Mouse (Mus musculus) limb, embryonic 11.5 days (tissue): Measurements from ENCODE around the gene Pick1. TPM values are rescaled to one million over a fixed set of nuclear protein-coding genes. Genes with fewer than 3 reads are reported as not detected.
A peak's percentile ranks its signal among the peaks of the same experiment; 100 is the strongest.

Source experiments
- ATAC-seq: fragments of 200-750 bp; cut with Nextera tagmentation; 2 replicates; pipeline ENCODE4 v1.8.0; 2017; ENCODE audit warnings: low read depth; ENCODE audit not compliant: insufficient number of reproducible peaks, low FRiP score, low TSS enrichment
- DNase-seq: peaks from one replicate; pipeline ENCODE4 v3.0.0-alpha.2; 2015; ENCODE audit warnings: low spot score
- H3K27ac ChIP-seq: fragments of 300-500 bp; sonication (generic); replicated peaks from 2 replicates; pipeline ENCODE4 v1.5.1; 2014; ENCODE audit warnings: low read depth, mild to moderate bottlenecking, low read length
- H3K27me3 ChIP-seq: fragments of 300-500 bp; sonication (generic); 2 replicates; pipeline ENCODE4 v1.6.1; 2014; ENCODE audit warnings: mild to moderate bottlenecking, low read length, mixed read lengths; ENCODE audit not compliant: control insufficient read depth, insufficient read depth
- H3K36me3 ChIP-seq: fragments of 300-500 bp; sonication (generic); 2 replicates; pipeline ENCODE4 v1.6.1; 2014; ENCODE audit warnings: mild to moderate bottlenecking, low read length, moderate library complexity, mixed read lengths; ENCODE audit not compliant: control insufficient read depth, insufficient read depth
- H3K4me1 ChIP-seq: fragments of 300-500 bp; sonication (generic); 2 replicates; pipeline ENCODE4 v1.6.1; 2014; ENCODE audit warnings: low read length, mixed read lengths; ENCODE audit not compliant: control insufficient read depth, insufficient read depth
- H3K4me2 ChIP-seq: fragments of 300-500 bp; sonication (generic); 2 replicates; pipeline ENCODE4 v1.6.1; 2014; ENCODE audit warnings: low read depth, mild to moderate bottlenecking, moderate library complexity; ENCODE audit not compliant: severe bottlenecking
- H3K4me3 ChIP-seq: fragments of 300-500 bp; sonication (generic); 2 replicates; pipeline ENCODE4 v1.5.1; 2014; ENCODE audit warnings: low read depth, low read length
- H3K9ac ChIP-seq: fragments of 300-500 bp; sonication (generic); 2 replicates; pipeline ENCODE4 v1.6.1; 2014; ENCODE audit warnings: mild to moderate bottlenecking, low read length
- H3K9me3 ChIP-seq: fragments of 300-500 bp; sonication (generic); 2 replicates; pipeline ENCODE4 v1.6.1; 2016; ENCODE audit warnings: low read length; ENCODE audit not compliant: control insufficient read depth
- whole genome bisulfite sequencing: fragments of 180-500 bp; shearing (Covaris S2); extraction: QIAGEN DNeasy Blood & Tissue Kit; methylation state at CpG from one replicate; pipeline ENCODE4 v1.1.7; 2014; 5-methylcytosine and 5-hydroxymethylcytosine counted together
- polyA plus RNA-seq: library from polyadenylated mRNA; unstranded; fragments of >200 nt; fragmentation: Nextera tagmentation; extraction: Ambion mirVana; gene quantifications from 2 replicates; pipeline ENCODE4 v1.2.1, GENCODE M21; 2014

Pick1 gene
- polyA plus RNA-seq, result 23.6 and 25.0 TPM in 2 replicates

DNA sequence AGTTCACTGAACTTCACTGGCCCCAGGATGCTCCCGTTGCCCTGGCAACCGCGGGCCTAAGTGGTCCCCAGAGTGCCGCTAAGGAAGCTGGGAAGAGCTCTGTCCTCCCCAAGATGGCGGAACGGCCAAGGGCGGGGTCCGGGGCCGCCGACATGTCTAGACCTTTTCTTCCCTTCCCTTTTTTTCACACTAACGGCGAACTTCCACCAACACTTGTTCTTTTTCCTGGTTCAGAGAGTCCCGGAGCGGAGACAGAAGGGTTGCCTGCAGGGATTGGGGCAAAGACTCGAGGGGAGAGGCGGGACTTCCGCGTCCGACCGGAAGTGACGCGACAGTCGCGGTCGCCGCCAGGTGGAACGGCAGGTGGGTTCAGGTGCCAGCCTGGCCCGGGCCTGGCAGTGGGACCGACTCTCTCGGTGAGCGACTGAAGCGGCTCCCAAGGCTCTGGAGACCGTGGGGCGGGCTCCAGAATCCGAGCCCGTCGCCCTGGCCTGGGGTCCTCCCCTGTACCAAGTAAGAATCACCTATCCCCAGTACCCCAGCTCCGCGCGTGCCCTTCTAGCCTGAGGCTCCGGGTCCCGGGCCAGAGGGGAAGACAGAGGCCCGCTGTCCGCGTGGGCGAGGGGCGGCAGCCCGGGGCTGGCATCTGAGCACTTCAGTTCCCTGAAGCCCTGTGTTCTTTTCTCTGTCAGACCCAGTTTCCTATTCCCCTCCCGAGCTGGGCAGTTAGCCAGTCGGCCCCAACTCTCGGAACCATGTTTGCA is at the start of gene Pick1, which contains the start of gene Gm49486:
TSS of gene Pick1 (plus strand) at position 116 of the 764 bp plus-strand sequence.
TSS of gene Gm49486 (plus strand) at position 334 of the 764 bp plus-strand sequence.
- Histone ChIP-seq H3K9ac (peak within 1 kb of the TSS; percentile 82), H3K4me2 (peak within 1 kb of the TSS; percentile 98), H3K4me3 (peak within 1 kb of the TSS; percentile 94), H3K9me3 (no peaks in the 10 kb centered on the region), H3K27me3 (no peaks in the 10 kb centered on the region), H3K27ac (peak within 1 kb of the TSS; percentile 93), H3K36me3 (no peaks in the 10 kb centered on the region), H3K4me1 (peaks cover 13% of the 10 kb centered on the region)
- DNase-seq (peak; percentile 92), ATAC-seq (peak; percentile 83)
- WGBS, result 2% methylated on average over 51 of the region's 51 CpGs

DNA sequence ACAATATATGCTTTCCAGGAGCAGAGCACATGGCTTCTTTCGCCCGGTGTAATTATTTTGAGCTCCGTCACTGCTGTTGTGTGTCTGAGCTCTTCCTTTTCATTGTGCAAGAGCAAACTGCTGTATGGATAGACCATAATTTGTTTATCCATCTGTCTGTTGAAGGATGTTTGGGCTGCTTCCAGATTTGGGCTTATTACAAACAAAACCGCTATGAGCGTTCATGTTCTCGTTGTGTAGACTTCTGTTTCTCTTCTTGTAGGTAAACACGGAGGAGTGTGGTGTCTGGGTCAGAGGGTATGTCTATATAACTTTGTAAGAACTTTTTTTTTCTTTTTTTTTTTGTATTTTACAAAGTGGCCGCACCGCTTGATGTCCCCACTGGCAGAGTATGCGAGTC is 43.8 kb upstream of the Pick1 start:
- Histone ChIP-seq H3K4me2 (no peak overlapping the region), H3K9me3 (no peaks in the 10 kb centered on the region), H3K27ac (no peak overlapping the region), H3K27me3 (no peaks in the 10 kb centered on the region), H3K36me3 (no peaks in the 10 kb centered on the region), H3K9ac (no peak overlapping the region), H3K4me1 (no peaks in the 10 kb centered on the region), H3K4me3 (no peak overlapping the region)
- ATAC-seq (no peak), DNase-seq (no peak)
- 91% methylated on average over 10 of the region's 10 CpGs for WGBS

DNA sequence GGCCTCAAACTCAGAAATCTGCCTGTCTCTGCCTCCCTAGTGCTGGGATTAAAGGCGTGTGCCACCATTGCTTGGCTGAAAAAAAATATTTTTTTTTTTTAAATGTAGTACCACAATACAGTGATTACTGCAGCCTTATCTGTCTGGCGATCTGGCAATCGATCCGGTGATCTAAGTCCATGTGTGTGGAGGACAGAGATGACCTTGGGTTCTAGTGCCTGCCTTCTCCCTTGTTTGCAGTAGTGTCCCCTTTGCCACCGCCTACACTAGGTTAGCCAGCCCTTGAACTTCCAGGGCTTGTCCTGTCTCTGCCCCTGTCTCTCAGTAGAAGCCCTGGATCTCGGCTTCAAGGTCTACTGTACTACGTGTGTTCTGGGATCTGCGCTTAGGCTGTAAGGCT is 41.2 kb upstream of the Pick1 start:
- H3K4me3 ChIP-seq, result no peak overlapping the region
- no peaks in the 10 kb centered on the region for H3K4me1 ChIP-seq
- H3K36me3 ChIP-seq, result no peaks in the 10 kb centered on the region
- no peak overlapping the region for H3K27ac ChIP-seq
- no peak overlapping the region for H3K4me2 ChIP-seq
- no peak overlapping the region for H3K9ac ChIP-seq
- H3K27me3 ChIP-seq, result no peaks in the 10 kb centered on the region
- ATAC-seq, result no peak
- no peaks in the 10 kb centered on the region for H3K9me3 ChIP-seq
- DNase-seq, result no peak
- WGBS, result 92% methylated on average over 8 of the region's 8 CpGs

DNA sequence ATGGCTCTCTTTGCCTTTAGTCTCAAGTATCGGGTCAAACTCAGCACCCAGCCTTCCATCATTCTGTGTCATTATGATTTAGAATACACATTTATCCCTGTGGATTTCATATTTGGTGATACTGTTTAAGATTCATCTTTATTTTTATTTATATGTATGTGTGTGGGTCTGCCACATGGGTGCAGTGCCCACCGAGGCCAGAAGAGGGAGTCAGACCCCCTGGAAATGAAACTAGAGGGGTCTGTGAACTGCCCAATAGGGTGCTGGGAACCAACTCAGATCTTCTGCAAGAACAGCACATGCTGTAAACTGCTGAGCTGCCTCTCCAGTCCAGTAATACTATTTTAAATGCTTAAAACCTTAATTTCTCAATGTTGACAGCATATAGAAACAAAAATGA is 37.5 kb upstream of the Pick1 start:
- Histone ChIP-seq H3K4me2 (no peak overlapping the region), H3K9me3 (no peaks in the 10 kb centered on the region), H3K27me3 (no peaks in the 10 kb centered on the region), H3K4me3 (no peak overlapping the region), H3K9ac (no peak overlapping the region), H3K36me3 (no peaks in the 10 kb centered on the region), H3K27ac (no peak overlapping the region), H3K4me1 (peaks cover 4% of the 10 kb centered on the region; the same call in 1 of the 2 replicates)
- no peak for DNase-seq
- 89% methylated on average over 2 of the region's 2 CpGs for WGBS
- ATAC-seq, result no peak

DNA sequence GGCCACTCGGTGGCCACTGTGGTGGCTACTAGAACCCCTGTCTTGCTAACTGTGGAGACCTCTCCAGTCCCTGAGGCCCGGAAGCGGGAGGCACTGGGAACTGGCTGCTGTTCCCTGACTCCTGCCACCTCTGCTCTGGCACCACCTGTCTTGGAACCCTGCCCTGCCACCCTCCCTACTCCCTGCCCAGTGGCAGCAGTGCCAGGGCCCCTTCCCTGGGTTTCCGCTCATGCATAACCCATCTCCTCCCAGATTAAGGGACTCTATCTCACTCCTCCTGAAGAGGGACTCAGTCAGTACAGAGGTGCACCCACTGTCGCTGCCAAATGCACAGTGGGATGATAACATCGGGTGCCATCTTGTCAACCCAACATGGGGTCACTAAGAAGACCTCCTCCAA is 36.5 kb upstream of the Pick1 start:
- no peaks in the 10 kb centered on the region for H3K36me3 ChIP-seq
- H3K4me3 ChIP-seq, result no peak overlapping the region
- 94% methylated on average over 6 of the region's 6 CpGs for WGBS
- no peaks in the 10 kb centered on the region for H3K9me3 ChIP-seq
- H3K4me1 ChIP-seq, result peaks cover 4% of the 10 kb centered on the region; the same call in 1 of the 2 replicates
- DNase-seq (no peak), ATAC-seq (no peak)
- H3K27me3 ChIP-seq, result no peaks in the 10 kb centered on the region
- no peak overlapping the region for H3K4me2 ChIP-seq
- peak overlapping the region; percentile 15; the same call in 1 of the 2 replicates for H3K27ac ChIP-seq
- no peak overlapping the region for H3K9ac ChIP-seq

DNA sequence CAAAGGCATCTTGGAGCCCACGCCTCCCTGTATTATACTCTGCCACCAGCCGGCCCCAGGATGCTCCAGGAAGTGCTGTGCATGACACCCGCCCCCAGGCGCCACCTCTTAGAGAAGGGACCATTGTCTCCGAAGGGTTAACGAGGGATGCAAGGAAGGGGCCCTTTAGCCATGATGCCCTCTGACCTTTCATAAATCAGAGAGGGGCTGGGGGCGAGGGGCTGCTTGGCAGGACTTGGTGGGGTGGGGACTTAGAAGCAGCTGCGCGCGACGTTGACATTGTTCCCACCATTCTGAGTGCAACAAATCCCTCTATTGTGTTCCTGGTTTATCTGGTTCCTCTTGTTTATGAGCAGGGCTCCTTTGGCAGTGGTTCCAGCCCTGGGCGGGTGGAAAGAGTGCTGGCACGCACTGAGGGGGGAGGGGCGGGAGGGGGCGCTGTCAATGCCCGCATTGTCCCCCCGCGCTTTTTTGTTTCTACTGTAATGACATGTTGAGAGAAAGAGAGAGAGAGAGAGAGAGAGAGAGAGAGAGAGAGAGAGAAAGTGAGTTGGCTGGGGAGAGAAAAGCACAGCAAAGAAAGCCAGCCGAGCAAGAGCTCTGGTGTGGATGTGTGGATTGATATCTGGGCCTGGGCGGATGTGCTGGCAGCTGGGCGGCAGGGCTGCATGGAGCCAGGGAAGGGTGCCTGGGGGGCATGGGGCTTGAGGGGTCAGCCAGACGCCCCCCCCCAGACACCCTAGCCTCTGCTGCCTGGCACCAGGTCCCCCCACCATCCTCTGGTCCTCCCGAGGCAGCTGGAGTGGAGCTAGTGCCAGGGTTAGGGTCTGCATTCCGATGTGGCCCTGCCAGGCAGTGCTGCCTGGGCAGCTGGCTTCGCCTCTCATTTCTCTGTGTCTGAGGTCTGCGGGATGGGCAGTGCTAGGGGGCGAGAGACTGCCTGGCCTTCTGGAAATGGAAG is 35.8 kb upstream of the Pick1 start:
- 47% methylated on average over 27 of the region's 27 CpGs for WGBS
- Histone ChIP-seq H3K4me1 (peaks cover 4% of the 10 kb centered on the region; the same call in 1 of the 2 replicates), H3K9me3 (no peaks in the 10 kb centered on the region), H3K4me2 (no peak overlapping the region), H3K36me3 (no peaks in the 10 kb centered on the region), H3K9ac (peak overlapping the region; percentile 37), H3K27me3 (no peaks in the 10 kb centered on the region), H3K27ac (peak overlapping the region; percentile 15; the same call in 1 of the 2 replicates), H3K4me3 (no peak overlapping the region)
- peak; percentile 24 for DNase-seq
- ATAC-seq, result no peak

DNA sequence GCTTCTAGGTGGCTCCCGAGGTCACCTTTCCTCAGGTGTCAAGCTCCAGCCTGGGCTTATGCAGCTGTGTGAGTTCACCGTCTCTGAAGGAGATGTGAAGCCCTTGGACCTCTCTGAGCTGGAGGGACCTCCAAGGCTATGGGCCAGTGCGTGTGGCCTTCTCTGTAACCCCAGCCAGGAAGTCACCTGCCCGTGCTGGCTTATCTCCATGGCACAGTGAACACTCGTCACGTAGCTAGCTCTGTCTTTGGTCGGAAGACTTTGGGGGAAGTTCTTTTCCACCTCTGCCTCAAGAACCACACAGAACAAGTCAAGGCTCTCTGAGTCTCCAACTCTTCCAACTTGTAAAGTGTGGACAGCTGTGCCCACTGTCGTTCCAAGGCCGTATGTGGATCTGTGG is 34.9 kb upstream of the Pick1 start:
- Histone ChIP-seq H3K27me3 (no peaks in the 10 kb centered on the region), H3K36me3 (no peaks in the 10 kb centered on the region), H3K9ac (no peak overlapping the region; the same call in 1 of the 2 replicates), H3K27ac (no peak overlapping the region), H3K9me3 (no peaks in the 10 kb centered on the region), H3K4me3 (no peak overlapping the region), H3K4me1 (peaks cover 4% of the 10 kb centered on the region; the same call in 1 of the 2 replicates), H3K4me2 (no peak overlapping the region)
- ATAC-seq (no peak), DNase-seq (no peak)
- 79% methylated on average over 9 of the region's 9 CpGs for WGBS

DNA sequence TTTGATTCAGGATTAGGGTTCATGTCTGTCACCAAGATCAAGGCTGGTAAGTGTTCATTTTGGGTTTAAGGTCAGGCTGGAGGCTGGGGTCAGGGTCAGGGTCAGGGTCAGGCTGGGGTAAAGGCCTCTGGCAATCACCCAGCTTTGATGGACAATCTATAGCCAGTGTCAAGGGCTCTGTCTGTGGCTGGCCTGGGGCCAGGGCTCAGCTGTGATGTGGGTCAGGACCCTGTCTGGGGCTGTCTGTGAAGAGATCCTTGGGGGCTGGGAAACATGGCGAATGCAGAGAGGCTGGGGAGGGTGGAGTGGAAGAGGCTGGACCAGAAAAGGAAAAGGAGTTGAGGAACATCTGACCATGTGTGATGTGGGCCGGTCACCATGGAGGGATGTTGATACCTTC is 34.0 kb upstream of the Pick1 start:
- 83% methylated on average over 2 of the region's 2 CpGs for WGBS
- Histone ChIP-seq H3K9ac (no peak overlapping the region), H3K27ac (no peak overlapping the region), H3K36me3 (no peaks in the 10 kb centered on the region), H3K4me2 (no peak overlapping the region), H3K4me3 (no peak overlapping the region), H3K9me3 (no peaks in the 10 kb centered on the region), H3K27me3 (no peaks in the 10 kb centered on the region), H3K4me1 (peaks cover 4% of the 10 kb centered on the region; the same call in 1 of the 2 replicates)
- ATAC-seq (no peak), DNase-seq (no peak)
